In the genomic region with DNA sequence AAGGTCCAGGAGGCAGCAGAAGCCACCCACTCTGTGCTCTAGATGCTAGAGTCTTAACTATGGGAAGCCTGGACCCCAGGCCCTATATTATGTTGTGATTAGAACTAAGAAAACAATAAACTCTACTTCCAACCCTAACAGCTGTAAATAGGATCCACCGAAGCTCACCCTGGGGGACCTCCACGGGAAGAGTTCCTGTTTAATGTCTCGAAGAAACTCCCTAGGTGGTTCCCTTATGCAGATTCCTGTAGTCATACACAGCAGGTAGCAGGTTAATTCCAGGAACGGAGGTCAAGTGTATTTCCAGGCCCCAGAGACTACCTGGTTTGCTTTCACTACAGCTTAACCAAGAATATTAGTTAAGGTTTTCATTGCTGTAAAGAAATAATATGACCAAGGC, we compare ENCODE assay signal across 16 mouse cellular contexts.
"Had no signal": no experiment of that assay in that cellular context is flagged by ENCODE, and none has a peak within 500 bp of the region (broad histone marks: within the 10 kb centered on the region; RNA-seq: fewer than 3 reads in every experiment).

No protein-coding gene starts in this region.

- DNase-seq: heart, postnatal 10 days; heart, postnatal 14 days; heart, postnatal 36 days; heart, postnatal 4 days; kidney, adult 11 months; kidney, adult 18-20 months; kidney, adult 2 months; kidney, adult 8-10 months; kidney, adult 9 months; kidney, postnatal 10 days; kidney, postnatal 14 days; kidney, postnatal 25 days; kidney, postnatal 36 days; kidney, postnatal 4 days; layer of hippocampus, adult 9-11 months; layer of hippocampus, postnatal 36 days had no signal
